Mouse (Mus musculus): ENCODE results near the gene Arhgef10l. TPM values are rescaled to one million over a fixed set of nuclear protein-coding genes. Genes with fewer than 3 reads are reported as not detected.

Gene Arhgef10l
- polyA plus RNA-seq, 1 experiment, result 34.6 TPM

DNA sequence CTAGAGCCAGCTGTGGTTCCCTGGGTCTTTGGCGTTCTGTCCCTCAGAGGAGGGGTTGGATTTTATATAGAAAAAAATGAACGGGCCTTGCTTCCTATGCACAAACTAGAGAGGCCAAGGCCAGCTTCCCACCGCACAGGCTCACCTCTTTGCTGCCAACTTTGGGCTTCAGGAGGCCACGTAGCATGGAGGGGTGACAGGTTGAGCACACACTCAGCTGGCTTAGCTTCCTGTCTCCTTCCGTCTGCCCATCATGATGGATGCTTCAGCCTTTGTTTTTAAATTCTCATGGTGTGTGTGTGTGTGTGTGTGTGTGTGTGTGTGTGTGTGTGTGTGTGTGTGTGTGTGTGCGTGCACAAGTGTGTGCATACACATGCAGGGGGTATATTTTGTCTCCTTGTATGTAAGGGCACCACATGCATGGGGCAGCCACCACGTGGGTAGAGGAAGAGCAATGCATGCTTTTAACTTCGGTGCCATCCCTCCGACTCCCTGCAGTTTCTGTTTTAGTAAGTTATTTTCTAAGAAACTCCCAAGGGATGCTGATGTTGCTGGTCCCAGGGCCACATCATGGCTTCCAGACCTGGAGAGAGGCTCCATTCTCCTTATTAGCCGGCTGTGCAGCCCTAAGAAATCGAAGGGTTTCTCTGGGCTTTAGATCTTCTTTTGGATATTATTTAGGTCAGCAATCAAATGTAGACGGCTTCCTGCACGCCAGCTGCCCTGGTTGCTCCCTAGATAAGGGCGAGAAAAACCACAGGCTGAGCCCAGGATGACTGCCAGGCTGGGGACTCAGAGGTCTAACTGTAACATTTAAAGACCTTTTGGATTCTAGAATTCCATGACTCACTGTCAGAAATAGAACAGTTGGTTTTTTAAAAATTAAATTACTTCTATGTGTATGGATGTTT, 30.1 kb upstream of the Arhgef10l start:
- Histone ChIP-seq H3K4me3 (replicated peaks; ENCODE audit: extremely low read depth, low read depth, low read length) (no peak overlapping the region), H3K4me1 (ENCODE audit: control insufficient read depth, insufficient read depth, low read length) (peaks cover 11% of the 10 kb centered on the region)
- TF ChIP-seq CTCF (IDR thresholded peaks at IDR 0.05; ENCODE audit: insufficient read depth, low read length) (no peak), POLR2A (IDR thresholded peaks at IDR 0.05; ENCODE audit: borderline replicate concordance, extremely low read depth, low read depth, low read length) (no peak)
- 56% methylated on average over 14 of the region's 14 CpGs for WGBS
- DNase-seq, result no peak

GRCm38 (mm10) chr4:140695146-140695545, 29.3 kb upstream of the Arhgef10l start:
- 81% methylated on average over 7 of the region's 7 CpGs for WGBS
- no peak for DNase-seq
- H3K4me3 ChIP-seq (replicated peaks; ENCODE audit: extremely low read depth, low read depth, low read length), result no peak overlapping the region
- 0 out of 2 replicates have a peak, but pooled peaks cover 4% of the 10 kb centered on the region for H3K4me1 ChIP-seq (ENCODE audit: control insufficient read depth, insufficient read depth, low read length)
- TF ChIP-seq CTCF (IDR thresholded peaks at IDR 0.05; ENCODE audit: insufficient read depth, low read length), result no peak
- no peak for TF ChIP-seq POLR2A (IDR thresholded peaks at IDR 0.05; ENCODE audit: borderline replicate concordance, extremely low read depth, low read depth, low read length)

GRCm38 (mm10) chr4:140694551-140695060, 28.8 kb upstream of the Arhgef10l start:
- Histone ChIP-seq H3K4me3 (replicated peaks; ENCODE audit: extremely low read depth, low read depth, low read length) (no peak overlapping the region), H3K4me1 (ENCODE audit: control insufficient read depth, insufficient read depth, low read length) (0 out of 2 replicates have a peak, but pooled peaks cover 4% of the 10 kb centered on the region)
- 82% methylated on average over 1 of the region's 1 CpGs for WGBS
- TF ChIP-seq POLR2A (IDR thresholded peaks at IDR 0.05; ENCODE audit: borderline replicate concordance, extremely low read depth, low read depth, low read length) (no peak), CTCF (IDR thresholded peaks at IDR 0.05; ENCODE audit: insufficient read depth, low read length) (no peak)
- no peak for DNase-seq

DNA sequence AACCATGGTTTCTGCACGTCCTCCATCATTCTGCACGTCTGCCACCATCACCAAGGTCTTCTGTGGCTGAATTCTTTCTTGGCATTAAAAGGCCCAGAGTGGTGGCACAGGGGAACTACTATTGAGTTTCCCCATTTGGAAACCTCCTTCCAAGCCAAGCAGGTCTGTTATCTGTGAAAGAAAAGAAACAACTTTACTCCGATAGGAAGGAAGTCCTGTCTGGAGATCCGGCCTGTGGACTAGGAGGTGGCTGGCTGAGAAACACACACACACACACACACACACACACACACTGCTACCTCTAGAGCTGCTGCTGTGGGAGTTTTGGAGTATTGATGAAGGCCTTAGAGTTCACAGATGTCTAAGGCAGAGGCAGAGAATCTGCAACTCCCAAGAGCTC, 27.7 kb upstream of the Arhgef10l start:
- Histone ChIP-seq H3K4me3 (replicated peaks; ENCODE audit: extremely low read depth, low read depth, low read length) (no peak overlapping the region), H3K4me1 (ENCODE audit: control insufficient read depth, insufficient read depth, low read length) (no peaks in the 10 kb centered on the region)
- WGBS, result 41% methylated on average over 4 of the region's 4 CpGs
- no peak for DNase-seq
- TF ChIP-seq POLR2A (IDR thresholded peaks at IDR 0.05; ENCODE audit: borderline replicate concordance, extremely low read depth, low read depth, low read length) (no peak), CTCF (IDR thresholded peaks at IDR 0.05; ENCODE audit: insufficient read depth, low read length) (no peak)

- TF ChIP-seq CTCF (IDR thresholded peaks at IDR 0.05; ENCODE audit: insufficient read depth, low read length), result no peak
- TF ChIP-seq POLR2A (IDR thresholded peaks at IDR 0.05; ENCODE audit: borderline replicate concordance, extremely low read depth, low read depth, low read length), result no peak
- Histone ChIP-seq H3K4me1 (ENCODE audit: control insufficient read depth, insufficient read depth, low read length) (no peaks in the 10 kb centered on the region), H3K4me3 (replicated peaks; ENCODE audit: extremely low read depth, low read depth, low read length) (no peak overlapping the region)
- 72% methylated on average over 7 of the region's 7 CpGs for WGBS
- DNase-seq, result no peak
Observed at GRCm38 (mm10) chr4:140691481-140691880, 25.7 kb upstream of the Arhgef10l start.

- TF ChIP-seq CTCF (IDR thresholded peaks at IDR 0.05; ENCODE audit: insufficient read depth, low read length), result no peak
- TF ChIP-seq POLR2A (IDR thresholded peaks at IDR 0.05; ENCODE audit: borderline replicate concordance, extremely low read depth, low read depth, low read length), result no peak
- no peak for DNase-seq
- 55% methylated on average over 16 of the region's 16 CpGs for WGBS
- H3K4me3 ChIP-seq (replicated peaks; ENCODE audit: extremely low read depth, low read depth, low read length), result no peak overlapping the region
- H3K4me1 ChIP-seq (ENCODE audit: control insufficient read depth, insufficient read depth, low read length), result no peaks in the 10 kb centered on the region
Observed at GRCm38 (mm10) chr4:140689873-140690655, 24.3 kb upstream of the Arhgef10l start.

DNA sequence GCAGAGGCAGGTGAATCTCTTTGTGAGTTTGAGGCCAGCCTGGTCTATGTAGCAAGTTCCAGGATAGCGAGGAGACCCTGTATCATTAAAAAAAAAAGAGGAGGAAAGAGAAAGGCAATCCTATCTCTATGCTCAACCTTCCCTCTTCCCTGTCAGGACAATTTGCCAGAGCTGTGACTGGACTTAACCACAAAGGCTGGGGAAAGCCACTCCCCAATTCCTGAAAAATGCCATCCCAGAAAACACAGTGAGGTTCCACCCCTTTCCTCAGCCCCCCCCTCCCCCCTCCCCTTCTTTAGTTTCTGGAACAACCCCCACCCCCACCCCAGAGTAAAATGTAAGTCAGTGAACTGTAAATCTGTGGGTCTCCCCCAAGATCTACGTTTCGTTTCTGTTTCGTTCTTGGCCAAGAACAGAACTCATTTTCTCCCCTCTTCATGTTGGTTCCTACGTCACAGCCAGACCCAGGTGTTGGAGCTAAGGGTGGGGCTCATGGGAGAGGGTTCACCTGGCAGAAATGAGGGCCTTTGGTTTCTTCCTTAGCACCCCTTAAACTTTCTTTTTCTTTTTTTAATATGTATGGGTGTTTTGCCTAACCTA, 23.1 kb upstream of the Arhgef10l start:
- DNase-seq, result no peak
- no peak for TF ChIP-seq POLR2A (IDR thresholded peaks at IDR 0.05; ENCODE audit: borderline replicate concordance, extremely low read depth, low read depth, low read length)
- no peak for TF ChIP-seq CTCF (IDR thresholded peaks at IDR 0.05; ENCODE audit: insufficient read depth, low read length)
- WGBS, result 78% methylated on average over 5 of the region's 5 CpGs
- Histone ChIP-seq H3K4me3 (replicated peaks; ENCODE audit: extremely low read depth, low read depth, low read length) (no peak overlapping the region), H3K4me1 (ENCODE audit: control insufficient read depth, insufficient read depth, low read length) (no peaks in the 10 kb centered on the region)

- no peaks in the 10 kb centered on the region for H3K4me1 ChIP-seq (ENCODE audit: control insufficient read depth, insufficient read depth, low read length)
- DNase-seq, result no peak
- TF ChIP-seq CTCF (IDR thresholded peaks at IDR 0.05; ENCODE audit: insufficient read depth, low read length) (no peak), POLR2A (IDR thresholded peaks at IDR 0.05; ENCODE audit: borderline replicate concordance, extremely low read depth, low read depth, low read length) (no peak)
- 62% methylated on average over 12 of the region's 12 CpGs for WGBS
- H3K4me3 ChIP-seq (replicated peaks; ENCODE audit: extremely low read depth, low read depth, low read length), result no peak overlapping the region
Observed at GRCm38 (mm10) chr4:140688044-140688825, 22.4 kb upstream of the Arhgef10l start.

Measured in lung, adult 2 months (tissue).